Mouse (Mus musculus) ovary, adult 18-20 months (tissue): ENCODE data around the gene Dtx3l.
"Not testable (repeated sequence)": the region's sequence is repeated elsewhere in the genome, so short reads cannot be mapped to it uniquely, and the experiment has no call there.

Experiments
- DNase-seq: peaks from one replicate; pipeline ENCODE4 v3.0.0; 2022; ENCODE audit warnings: low spot score, mixed read lengths

Gene Dtx3l

DNA sequence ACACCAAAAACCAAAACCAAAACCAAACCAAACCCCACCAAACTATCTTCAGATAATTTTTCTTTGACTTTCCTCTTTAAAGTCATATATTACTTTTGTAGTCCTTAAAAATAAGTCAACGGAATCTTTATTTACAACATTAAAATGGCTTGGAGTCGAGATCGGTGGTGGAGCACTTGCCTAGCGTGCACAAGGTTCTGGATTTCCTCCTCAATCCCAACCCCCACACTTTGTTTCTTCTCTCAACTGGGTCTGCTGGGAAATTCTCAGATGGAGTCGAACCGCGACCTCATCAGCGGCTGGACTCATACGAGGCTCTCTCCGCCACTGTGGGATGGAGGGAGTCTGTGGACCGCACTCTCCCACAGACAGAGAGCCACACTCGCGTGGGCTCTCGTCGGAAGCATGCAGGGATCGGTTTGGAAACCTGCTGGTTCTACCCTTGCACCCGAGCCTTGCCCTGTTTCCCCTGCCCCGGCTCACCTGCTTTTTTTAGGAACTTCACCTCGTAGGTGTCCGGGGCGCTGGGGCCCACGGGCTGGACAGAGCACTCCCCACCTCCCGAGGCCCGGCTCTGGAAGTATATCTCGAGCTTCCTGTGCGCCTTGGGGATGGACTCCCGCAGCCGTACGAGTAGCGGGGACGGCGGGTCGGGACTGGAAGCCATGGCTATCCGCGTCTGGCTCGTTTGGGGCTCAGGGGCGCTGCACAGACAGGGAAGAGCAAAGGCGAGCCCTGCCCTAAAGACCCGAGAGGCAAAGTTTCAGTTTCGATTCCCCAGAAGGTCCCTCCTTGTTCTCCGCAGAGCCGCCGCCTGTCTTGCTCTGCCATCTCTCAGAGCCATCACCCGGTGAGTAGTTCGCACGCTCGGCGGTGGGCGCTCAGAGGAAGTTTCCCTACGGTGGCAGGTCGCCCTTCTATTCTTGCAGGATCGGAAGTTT is at the start of gene Dtx3l, which contains the start of gene Parp9:
Dtx3l (minus strand) TSS at position 941 of the 941 bp plus-strand sequence.
Parp9 (plus strand) TSS at position 260 of the 941 bp plus-strand sequence.
- peak; percentile 40 for DNase-seq

- DNase-seq: no peak
Observed at GRCm38 (mm10) chr16:35987930-35988329, 49.0 kb upstream of the Dtx3l start.

- DNase-seq: no peak
Observed at GRCm38 (mm10) chr16:35984471-35984870, 45.5 kb upstream of the Dtx3l start.

- peak; percentile 23 for DNase-seq
Observed at GRCm38 (mm10) chr16:35983517-35984101, 44.7 kb upstream of the Dtx3l start.

GRCm38 (mm10) chr16:35982902-35983516 is 44.1 kb upstream of the Dtx3l start:
- peak; percentile 87 for DNase-seq

GRCm38 (mm10) chr16:35982506-35982901 is 43.6 kb upstream of the Dtx3l start:
- no peak for DNase-seq

DNA sequence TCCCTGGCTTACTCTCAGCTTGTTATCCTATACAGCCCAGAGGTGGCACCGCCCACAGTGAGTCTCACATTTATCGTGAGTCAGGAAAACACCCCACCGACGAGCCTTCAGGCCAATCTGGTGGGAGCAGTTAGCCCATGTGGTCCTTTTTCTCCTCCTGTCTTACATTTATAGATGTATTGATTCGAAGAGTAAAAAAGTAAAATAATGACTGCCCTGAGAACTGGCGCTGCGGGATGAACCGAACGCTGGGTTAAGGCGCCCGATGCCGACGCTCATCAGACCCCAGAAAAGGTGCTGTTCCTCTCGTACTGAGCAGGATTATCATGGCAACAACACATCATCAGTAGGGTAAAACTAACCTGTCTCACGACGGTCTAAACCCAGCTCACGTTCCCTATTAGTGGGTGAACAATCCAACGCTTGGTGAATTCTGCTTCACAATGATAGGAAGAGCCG is 42.4 kb upstream of the Dtx3l start:
- peak; percentile 97 for DNase-seq

DNA sequence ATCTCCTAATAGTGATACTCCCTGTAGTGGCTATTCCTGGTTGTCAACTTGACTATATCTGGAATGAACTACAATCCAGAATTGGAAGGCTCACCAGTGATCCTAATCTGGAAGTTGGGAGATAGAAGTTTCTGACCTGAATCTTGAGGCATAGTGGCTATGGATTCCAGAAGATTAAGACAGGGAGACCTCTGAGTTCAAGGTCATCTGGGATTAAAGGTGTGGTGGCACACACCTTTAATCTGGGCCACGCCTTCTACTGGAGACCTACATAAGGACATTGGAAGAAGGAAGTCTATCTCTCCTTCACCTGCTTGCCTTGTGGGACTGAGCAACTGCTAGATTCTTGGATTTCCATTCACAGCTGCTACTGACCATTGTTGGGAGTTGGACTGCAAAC is 39.5 kb upstream of the Dtx3l start, which contains the start of gene Kpna1:
Kpna1 (plus strand) TSS at position 301 of the 400 bp plus-strand sequence.
- DNase-seq: not testable (repeated sequence)

DNA sequence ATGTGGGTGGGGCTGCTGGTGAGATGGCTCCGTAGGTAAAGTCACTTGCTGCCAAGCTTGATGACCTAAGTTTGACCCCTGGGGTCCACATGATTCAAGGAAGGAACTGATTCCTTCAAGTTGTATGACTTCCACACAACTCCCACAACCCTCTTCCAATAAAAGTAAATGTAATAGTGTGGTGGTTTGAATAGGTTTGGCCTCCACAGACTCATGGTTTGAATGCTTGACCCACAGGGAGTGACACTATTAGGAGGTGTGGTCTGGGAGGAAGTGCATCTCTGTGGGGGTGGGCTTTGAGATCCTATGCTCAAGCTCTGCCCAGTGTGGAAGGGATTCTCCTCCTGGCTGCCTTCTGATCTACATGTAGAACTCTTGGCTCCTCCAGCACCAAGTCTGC is 35.1 kb upstream of the Dtx3l start:
- no peak for DNase-seq

DNA sequence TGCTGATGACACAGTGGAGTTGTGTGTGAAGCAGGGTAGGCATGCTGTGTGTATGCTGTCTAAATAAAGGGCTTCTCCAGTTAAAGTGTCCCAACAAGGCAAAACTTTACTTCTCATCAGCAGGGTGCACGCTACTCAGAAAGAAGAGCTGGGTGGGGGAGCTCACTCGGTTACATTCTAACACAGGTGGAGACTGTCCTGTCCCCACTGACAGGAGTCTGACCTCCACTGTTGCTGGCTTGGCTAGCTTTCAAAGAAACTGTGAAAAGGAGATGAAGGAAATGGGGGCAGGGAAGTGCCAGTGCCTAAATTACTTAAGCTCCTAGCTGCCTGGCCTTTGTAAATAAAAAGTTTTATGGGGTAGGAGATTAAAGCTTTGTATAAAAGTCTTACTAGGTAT is 29.2 kb upstream of the Dtx3l start:
- DNase-seq: no peak

DNA sequence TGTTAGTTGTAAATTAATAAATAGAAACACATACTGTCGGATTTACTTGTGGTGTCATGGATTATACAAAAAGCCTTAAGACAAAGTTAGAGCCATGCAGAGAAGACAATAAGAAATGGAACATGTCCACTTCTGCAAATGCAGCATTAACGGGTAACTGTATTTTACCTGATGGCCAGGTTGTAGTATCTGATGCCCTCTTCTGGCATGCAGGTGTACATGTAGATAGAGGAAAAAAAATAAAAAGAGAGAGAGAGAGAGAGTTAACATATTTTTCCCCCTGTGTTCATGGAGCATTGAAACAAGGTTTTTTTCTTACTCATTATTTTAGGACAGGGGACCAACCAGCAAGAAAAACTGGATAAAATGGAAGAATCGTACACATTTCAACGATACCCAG is 28.4 kb upstream of the Dtx3l start:
- no peak for DNase-seq

DNA sequence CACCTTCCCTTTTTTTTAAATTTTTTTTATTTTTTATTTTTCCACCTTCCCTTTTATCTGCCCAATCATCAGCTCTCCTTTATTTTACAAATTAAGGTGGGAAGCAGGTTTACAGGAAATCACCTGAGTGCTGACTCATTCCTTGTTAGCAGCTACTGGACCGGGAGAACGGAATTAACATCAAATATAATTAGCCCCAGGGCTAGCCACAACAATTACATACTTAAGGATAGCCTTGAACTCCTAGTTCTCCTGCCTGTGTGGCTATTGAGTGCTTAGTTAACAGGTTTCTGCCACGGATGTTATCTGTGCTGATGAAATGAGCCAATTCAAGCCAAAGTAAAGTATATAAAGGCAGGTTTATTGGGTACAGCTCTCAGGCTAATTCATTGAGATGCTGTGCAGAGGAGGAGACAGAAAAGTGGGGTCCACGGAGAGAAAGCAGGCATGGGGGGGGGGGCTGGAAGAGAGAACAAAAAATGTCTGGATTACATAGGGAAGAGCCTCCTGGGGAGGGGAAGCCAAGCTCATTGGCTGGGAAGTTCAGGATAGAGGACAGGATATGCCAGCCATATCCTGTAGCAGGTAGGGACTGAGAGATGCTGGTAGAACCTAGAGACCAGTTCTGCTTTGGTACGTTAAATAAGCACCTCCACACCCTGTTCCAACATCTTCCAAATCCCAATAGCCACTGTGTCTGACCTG is 27.6 kb upstream of the Dtx3l start:
- no peak for DNase-seq

- DNase-seq: not testable (repeated sequence)
Observed at GRCm38 (mm10) chr16:35965991-35966390, 27.0 kb upstream of the Dtx3l start.

GRCm38 (mm10) chr16:35952628-35953130 is 13.7 kb upstream of the Dtx3l start:
- DNase-seq: no peak

- DNase-seq: no peak
Observed at GRCm38 (mm10) chr16:35951216-35951615, 12.3 kb upstream of the Dtx3l start.

DNA sequence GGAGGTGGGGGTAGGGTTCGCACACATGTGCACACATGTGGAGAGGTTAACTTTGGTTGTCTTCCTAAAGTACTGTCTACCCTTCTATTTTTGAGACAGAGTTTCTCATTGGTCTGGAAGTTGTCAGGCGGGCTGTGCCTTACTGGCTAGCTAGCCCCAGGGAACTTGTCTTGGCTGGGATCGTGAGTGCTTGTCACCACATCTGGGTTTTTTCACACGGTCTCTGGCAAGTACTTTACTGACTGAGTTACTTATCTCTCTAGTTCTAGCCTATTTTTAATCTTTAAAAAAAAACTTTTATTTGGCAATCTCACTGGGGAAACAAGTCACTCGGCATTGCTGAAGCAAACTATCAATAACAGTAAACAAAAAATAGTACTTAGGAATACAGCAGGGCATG is 10.3 kb upstream of the Dtx3l start:
- DNase-seq: no peak

DNA sequence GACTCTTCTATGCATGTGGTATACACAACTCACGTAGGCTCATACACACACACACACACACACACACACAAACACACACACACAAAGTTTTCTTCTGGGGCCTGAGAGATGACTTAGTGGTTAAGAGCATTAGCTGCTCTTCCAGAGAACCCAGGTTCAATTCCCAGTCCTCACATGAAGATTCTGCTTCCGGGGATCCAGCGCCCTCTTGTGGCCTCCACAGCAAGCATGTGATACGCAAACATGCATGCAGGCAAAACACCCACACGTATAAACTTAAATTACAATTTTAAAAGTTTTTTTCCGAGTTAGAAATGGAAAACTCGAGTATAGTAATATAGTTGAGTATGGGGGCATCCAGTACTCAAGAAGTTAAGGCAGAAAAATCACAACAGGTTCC is 2.4 kb upstream of the Dtx3l start:
- DNase-seq: no peak

- DNase-seq: peak; percentile 70
Observed at GRCm38 (mm10) chr16:35939690-35940089, 739 bp upstream of the Dtx3l start.

DNA sequence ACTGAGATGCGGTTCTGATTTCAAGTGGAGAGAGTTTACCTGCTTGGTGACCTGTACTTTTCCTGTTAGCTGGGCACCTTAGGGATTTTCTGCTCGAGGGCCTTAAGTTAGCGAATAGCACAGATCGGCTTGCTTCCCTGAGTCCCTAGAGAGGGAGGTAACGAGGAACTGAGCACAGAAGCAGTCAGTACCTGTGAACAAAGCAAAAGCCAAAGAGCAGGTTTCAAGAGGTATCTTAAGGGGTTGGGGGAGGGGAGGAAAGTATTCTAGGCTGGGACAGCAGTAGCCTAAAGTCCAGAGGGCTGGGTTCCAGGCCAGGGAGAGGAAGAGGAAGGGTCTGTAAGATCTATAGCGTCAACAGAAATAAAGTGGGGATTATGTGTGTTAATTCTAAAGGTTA is 310 bp upstream of the Dtx3l start:
- no peak for DNase-seq

- no peak for DNase-seq
Observed at GRCm38 (mm10) chr16:35933181-35933580, 5.8 kb downstream of the Dtx3l start.

DNA sequence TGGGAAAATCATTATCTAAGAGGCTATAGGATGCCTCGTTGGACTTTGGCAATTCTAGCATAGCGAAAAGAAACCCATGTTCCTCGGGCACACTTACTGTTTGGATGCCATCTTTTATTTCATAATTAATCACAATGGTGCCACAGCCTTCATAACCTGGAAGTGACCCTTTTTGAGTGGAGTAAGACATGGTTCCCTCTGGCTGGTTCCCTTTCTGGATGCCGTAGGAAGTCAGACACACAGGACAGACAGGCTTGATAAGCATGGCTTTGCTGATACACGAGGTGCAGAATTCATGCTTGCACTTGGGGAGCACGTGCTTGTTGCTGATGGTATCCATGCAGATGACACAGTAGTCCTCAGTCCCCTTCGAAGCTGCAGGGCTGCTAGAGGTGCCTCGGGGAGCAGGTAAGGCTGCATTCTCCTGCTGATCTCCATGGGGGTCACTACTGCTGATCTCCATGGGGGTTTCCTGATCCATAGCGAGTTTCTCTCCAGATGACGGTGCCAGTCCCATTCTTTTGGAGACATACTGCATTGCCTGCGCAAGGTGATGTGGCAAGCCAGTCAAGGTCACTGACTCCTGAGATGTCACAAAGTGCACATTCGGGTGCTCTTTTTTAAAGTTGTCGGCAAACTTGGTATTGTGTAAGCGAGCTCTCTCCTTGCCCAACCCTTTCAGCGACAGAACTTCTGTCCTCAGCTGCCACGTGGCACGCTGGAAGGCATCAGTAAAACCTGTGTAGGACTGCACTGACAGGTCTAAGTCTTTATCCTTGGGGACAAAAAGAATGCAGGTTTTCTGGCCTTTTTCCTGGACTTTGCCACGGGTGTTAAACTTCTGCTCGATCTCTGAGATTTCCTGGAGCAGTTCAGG is 6.5 kb downstream of the Dtx3l start:
- DNase-seq: no peak
